Mouse (Mus musculus) G1E (cell line): ENCODE results near the gene Nalcn.

Experiments used
- CTCF ChIP-seq: IDR thresholded peaks from 2 replicates; pipeline ENCODE4 v1.5.1; 2012; ENCODE audit warnings: low read depth, low read length, inconsistent platforms, mixed read lengths
- GATA1 ChIP-seq: IDR thresholded peaks from 2 replicates; pipeline ENCODE4 v1.6.1; 2012; ENCODE audit warnings: borderline replicate concordance, low read length, inconsistent platforms, mixed read lengths
- GATA2 ChIP-seq: IDR thresholded peaks from 2 replicates; pipeline ENCODE4 v1.6.1; 2012; ENCODE audit warnings: low read depth, low read length, inconsistent platforms, borderline replicate concordance
- POLR2AphosphoS5 ChIP-seq: IDR thresholded peaks from 2 replicates; pipeline ENCODE4 v1.6.1; 2012; ENCODE audit warnings: low read depth, low read length, inconsistent platforms; ENCODE audit not compliant: insufficient replicate concordance
- TAL1 ChIP-seq: conservative IDR thresholded peaks from 2 replicates; pipeline ENCODE4 v1.6.1; 2012; ENCODE audit warnings: low read depth, low read length, inconsistent platforms, mixed read lengths

DNA sequence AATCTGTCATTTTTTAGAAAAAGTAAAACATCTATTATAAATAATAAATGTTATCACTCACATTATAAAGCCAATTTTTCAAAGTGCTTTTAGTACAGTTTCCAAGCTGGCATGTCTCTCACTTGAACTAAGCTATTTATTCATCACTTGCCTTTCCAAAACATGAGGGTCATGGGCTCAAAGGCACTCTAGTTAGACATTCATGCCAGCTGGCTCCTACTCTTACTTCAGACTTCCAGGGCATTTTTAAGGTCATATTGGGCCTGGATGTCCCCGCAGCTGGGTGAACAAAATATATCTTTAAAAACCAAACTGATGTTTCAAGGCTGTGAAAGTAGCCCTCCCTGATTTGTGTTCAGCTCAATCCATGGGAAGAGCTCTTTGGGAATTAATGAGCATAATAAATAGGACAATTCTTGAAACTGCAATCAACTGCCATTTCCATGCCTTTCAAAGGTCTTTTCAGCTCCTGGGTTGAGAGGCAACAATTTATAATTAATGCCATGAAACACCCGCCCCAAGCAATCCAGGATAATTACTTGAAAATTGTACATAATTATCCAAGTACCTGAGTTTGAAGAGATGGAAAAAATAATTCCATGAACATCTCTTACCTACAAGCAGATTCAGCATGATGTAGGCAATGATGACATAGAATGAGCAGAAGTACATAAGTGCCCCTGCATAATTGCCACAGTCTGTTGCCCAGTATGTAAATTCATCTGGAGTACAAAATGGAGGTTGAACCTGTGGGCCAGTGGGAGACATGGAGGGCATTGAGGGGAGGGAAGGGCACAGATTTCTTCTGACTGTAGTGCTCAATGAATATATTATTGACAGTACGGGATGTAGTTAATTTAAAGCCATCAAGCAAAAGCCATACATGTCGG, 335.6 kb downstream of the Nalcn start:
- no peak for TF ChIP-seq TAL1
- TF ChIP-seq CTCF = no peak
- TF ChIP-seq POLR2AphosphoS5 = no peak
- no peak for TF ChIP-seq GATA1
- TF ChIP-seq GATA2 = no peak
